Mouse (Mus musculus): ENCODE measurements around the gene Crisp2. TPM values are rescaled to one million over a fixed set of nuclear protein-coding genes. Genes with fewer than 3 reads are reported as not detected.

Crisp2 gene
- polyA plus RNA-seq (2017; shearing (Covaris generic)): under 1 TPM in 1 of 2 experiments, not detected in 1; 0.37 TPM

GRCm38 (mm10) chr17:40806953-40807572 lies at the start of gene Crisp2:
Gene Crisp2 (minus strand): TSS chr17:40807003.

GRCm38 (mm10) chr17:40810934-40811333 lies 4.1 kb upstream of the Crisp2 start, which contains the start of gene Rhag:
Gene Rhag (plus strand): TSS chr17:40811126.

GRCm38 (mm10) chr17:40726820-40727219 lies 80.0 kb downstream of the Crisp2 start, which contains the start of gene Esp1:
Gene Esp1 (plus strand): TSS chr17:40727120.

Other genes starting within 250 kb of the Crisp2 start
- not detected for gene Esp6, start 245.5 kb downstream of the Crisp2 start, polyA plus RNA-seq (2017; shearing (Covaris generic))
- not detected for gene Esp4, start 208.4 kb downstream of the Crisp2 start, polyA plus RNA-seq (2017; shearing (Covaris generic))
- not detected for gene Esp3, start 174.9 kb downstream of the Crisp2 start, polyA plus RNA-seq (2017; shearing (Covaris generic))
- gene Esp1, start 79.9 kb downstream of the Crisp2 start, polyA plus RNA-seq (2017; shearing (Covaris generic)): not detected
- gene Rhag, start 4.1 kb upstream of the Crisp2 start, polyA plus RNA-seq (2017; shearing (Covaris generic)): under 1 TPM in 1 of 2 experiments, not detected in 1; 0.87 TPM
- gene 9130008F23Rik, start 73.6 kb upstream of the Crisp2 start, polyA plus RNA-seq (2017; shearing (Covaris generic)): 1 to 10 TPM; 1.2 TPM
- gene Glyatl3, start 107.3 kb upstream of the Crisp2 start, polyA plus RNA-seq (2017; shearing (Covaris generic)): not detected
- 10 to 100 TPM; 19.1 to 22.3 TPM for gene Mut, start 127.7 kb upstream of the Crisp2 start, polyA plus RNA-seq (2017; shearing (Covaris generic))
- gene Cenpq, start 128.0 kb upstream of the Crisp2 start, polyA plus RNA-seq (2017; shearing (Covaris generic)): 10 to 100 TPM; 23.1 to 34.3 TPM

All from inflammation-experienced regulatory T-cells (primary cell).